Mouse (Mus musculus) T-helper 2 cell (primary cell): ENCODE measurements around the gene Vwf.

Experiments used
- in situ Hi-C: fragments of 300-600 bp; cut with MboI, MseI; formaldehyde crosslinking; loops from one replicate; pipeline ENCODE4 v1.15.1; 2025; ENCODE audit warnings: high pct_unique_total_duplicates

Gene Vwf

GRCm38 (mm10) chr6:125617855-125618254 is 71.3 kb downstream of the Vwf start:
- in situ Hi-C loops, result no loop called here

DNA sequence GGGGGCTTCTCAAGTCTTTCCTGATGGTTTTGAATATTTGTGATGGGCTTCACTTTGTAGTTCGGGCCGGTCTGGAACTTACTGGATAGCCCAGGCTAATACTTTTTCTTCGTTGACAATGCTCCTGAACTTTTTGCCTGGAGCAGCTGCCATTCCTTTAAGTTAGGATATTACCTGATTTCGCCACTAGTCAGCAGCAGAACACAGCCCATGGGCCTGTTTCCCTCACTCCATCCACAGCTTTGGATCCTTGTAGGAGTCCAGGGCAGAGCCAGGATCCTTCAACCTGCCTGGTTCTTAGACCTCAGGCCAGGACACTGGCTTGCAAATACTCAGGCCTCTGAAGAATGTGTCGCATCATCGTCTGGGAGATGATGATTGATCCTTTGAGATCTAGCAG is 74.2 kb downstream of the Vwf start:
- in situ Hi-C loops, result no loop called here

- in situ Hi-C loops, result no loop called here
These were observed 75.9 kb downstream of the Vwf start for GRCm38 (mm10) chr6:125622434-125622833.

GRCm38 (mm10) chr6:125640486-125640885 is 93.9 kb downstream of the Vwf start:
- in situ Hi-C loops, result loop anchor here (10.0 kb wide), 1 partner anchor 694 kb away; no protein-coding TSS in a partner anchor

- in situ Hi-C loops, result loop anchor here (10.0 kb wide), 1 partner anchor 694 kb away; no protein-coding TSS in a partner anchor
These were observed 94.6 kb downstream of the Vwf start for GRCm38 (mm10) chr6:125641146-125641545.

- in situ Hi-C loops, result loop anchor here (10.0 kb wide), 1 partner anchor 686 kb away; no protein-coding TSS in a partner anchor
These were observed 102.4 kb downstream of the Vwf start for GRCm38 (mm10) chr6:125648964-125649363.

DNA sequence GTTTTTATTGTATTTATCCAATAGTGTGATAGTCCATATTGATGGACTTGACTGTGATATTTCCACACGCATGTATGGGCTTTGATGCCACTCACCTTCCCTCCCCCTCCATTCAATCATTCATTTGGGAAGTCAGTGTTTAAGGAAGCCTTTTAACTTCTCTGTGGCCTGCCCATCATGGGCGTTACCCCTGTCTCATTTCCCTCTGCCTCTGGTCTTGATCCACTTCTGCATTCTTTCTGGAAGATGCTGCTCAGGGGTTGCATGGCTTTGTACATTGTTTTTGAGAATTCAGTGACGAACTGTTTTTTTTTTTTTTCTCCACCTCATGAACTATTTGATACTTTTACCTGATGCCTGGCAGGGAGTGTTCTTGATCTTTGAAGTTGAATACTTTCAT is 104.8 kb downstream of the Vwf start:
- in situ Hi-C loops, result no loop called here

DNA sequence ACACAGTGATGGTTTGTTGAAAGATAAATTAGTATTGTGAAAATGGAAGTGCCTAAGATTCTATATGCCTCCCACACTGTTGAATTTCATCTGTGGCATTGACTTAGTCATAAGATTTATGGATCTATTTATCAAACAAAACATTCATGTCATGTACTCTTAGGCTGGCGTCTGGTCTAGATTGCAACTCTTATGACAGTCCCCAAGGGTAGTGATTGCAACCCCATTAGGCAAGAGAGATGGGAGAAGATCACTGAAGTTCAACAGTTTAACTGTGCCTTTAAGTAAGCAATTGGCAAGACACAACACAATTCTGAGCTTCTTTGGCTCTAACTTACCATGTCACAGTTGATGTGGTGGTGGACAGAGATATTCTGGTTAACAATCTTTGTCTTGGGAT is 106.8 kb downstream of the Vwf start:
- in situ Hi-C loops, result no loop called here

- in situ Hi-C loops, result no loop called here
These were observed 110.3 kb downstream of the Vwf start for GRCm38 (mm10) chr6:125656921-125657320.

DNA sequence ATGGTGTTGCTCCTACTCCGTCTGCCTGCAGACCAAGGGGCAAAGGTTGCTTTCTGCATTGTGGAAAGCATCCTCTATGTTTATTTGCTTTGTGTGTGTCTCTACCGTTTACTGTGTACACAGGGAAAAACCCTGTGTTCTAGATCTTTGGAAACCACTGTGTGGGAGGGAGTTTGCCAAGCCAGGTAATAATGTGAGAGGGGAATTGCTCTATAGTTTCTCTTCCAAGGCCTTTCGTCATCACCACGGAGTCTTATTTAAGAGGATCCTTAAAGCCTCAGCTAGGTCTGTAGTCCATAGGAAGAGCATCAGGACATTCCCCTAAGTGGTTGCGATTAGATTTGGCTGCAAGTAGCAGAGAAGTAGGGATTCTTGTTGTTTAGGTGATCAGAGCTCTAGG is 111.4 kb downstream of the Vwf start:
- in situ Hi-C loops, result no loop called here

DNA sequence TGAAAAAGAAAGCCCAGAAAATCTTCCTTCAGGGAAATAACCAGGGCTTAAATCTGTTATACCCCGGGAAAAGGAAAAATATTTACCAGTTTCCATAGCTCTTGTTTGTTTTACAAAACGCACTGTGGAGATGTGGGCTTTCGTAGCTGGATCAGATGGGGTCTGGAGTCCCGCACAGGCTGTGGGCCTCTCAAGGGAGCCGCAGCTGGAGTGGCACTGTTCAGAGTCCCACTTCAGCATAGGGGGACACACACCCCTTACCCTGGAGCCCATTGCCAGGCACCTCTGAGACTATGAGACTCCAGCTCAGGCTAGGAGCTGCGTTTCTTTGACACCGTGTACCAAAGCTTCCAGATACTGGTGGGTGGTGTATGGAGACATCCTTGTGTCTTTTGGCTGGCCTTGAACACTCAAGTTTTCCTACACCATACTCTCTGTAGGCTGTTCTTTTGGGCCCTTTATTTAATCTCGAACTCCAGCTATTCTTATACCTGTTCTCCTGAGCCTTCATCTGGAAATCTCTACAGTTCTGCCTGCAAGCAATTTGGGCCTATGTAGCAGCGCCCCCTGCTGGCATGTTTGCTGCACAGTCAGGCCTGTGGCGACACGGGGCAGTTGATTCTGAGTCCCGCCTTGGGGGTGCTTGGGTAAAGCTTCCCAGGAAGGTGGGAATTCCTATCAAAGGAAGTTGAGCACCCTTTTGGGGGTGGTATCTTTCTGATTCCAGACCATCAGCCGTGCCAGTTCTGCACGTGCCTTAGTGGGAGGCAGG is 114.7 kb downstream of the Vwf start:
- in situ Hi-C loops, result no loop called here

- in situ Hi-C loops, result no loop called here
These were observed 117.3 kb downstream of the Vwf start for GRCm38 (mm10) chr6:125663906-125664305.

DNA sequence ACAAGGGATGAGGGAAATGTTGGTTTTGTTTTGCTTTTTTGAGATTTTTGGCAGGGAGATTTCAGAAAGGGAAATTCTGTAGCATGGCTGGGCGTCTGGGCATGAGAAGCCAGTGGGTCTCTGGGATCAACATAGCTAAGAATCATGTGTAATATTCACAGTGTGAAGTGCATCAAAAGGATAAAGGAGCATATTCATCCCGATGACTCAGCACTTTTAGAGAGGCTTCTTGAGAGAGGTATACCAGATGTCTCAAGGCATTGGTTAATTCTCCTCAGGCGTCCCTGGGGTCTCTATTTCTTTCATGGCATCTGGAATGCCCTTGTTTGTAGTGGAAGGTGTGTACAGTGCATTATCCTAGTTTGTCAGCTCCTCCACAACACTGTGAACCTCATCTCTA is 125.3 kb downstream of the Vwf start:
- in situ Hi-C loops, result no loop called here

DNA sequence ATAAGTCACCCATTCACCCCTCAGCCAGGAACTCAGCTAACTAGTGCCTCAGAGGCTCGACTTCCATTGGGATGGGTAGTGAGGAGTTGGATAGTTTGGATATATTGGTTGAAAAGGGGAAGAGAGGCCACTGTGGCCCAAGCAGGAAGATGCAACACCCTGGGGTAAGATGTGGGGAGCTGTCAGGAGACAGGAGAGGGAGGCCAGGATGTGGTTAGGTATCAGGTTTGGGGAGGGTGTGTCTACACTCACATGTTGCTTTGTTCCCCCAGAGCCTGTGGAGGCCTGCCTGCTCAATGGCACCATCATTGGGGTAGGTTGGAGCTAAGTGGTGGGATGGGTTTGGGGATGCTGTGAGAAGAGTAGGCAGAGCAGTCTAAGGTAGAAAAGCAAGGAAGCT is 131.9 kb downstream of the Vwf start:
- in situ Hi-C loops, result no loop called here

- in situ Hi-C loops, result no loop called here
These were observed 134.0 kb downstream of the Vwf start for GRCm38 (mm10) chr6:125680613-125681012.

DNA sequence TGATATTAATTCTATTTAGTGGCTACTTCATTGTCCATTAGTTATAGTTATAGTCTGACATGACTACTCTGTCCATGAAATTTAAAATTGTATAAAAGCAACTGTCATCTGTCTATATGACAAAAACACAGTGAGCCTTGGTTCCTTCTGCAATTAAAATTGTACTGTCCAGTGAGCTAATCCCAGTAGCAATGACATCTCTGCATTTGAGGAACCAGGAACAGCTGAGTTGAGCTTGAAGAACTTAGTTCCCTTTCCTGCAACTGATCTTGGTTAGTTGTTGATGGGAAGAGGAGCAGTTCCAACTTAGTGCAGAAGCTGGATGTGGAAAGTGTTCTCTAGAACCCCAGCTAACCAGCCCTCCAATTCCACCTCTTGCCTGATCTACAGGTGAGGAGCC is 138.8 kb downstream of the Vwf start:
- in situ Hi-C loops, result no loop called here

GRCm38 (mm10) chr6:125687986-125688385 is 141.4 kb downstream of the Vwf start:
- in situ Hi-C loops, result no loop called here

GRCm38 (mm10) chr6:125690057-125690703 is 143.6 kb downstream of the Vwf start, which contains the start of gene Ano2:
Ano2 (plus strand) TSS chr6:125690419.
- in situ Hi-C loops, result no loop called here

DNA sequence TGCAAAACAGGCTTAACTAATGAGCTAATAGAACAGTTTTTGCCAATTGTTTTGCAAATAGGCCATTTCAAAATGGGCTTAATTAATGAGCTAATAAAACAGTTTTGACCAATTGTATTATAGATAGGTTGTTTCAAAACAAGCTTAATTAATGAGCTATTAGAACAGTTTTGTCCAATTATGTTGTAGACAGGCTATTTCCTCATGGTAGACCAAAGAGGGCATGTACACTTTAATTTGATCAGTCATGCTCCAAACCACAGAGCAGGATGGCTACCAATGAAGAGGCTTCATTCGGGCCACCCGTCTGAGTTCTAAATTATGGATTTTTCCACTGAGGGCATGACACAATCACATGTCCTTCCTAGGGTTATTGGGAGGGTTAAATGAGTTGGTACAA is 154.6 kb downstream of the Vwf start:
- in situ Hi-C loops, result no loop called here

- in situ Hi-C loops, result no loop called here
These were observed 164.7 kb downstream of the Vwf start for GRCm38 (mm10) chr6:125711261-125711660.

DNA sequence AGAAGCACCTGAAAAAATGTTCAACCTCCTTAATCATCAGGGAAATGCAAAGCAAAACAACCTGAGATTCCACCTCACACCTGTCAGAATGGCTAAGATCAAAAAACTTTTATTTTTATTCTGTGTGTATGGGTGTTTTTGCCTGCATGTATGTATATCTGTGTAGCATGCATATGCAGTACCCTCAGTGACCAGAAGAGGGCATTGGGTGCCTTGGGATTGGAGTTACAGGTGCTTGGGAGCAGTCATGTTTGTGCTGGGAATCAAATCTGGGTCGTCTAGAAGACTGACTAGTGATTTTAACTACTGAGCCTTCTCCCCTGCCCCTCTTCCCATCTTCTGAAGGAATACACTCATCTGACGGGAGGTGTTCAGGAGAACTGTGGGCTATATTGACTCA is 179.8 kb downstream of the Vwf start:
- in situ Hi-C loops, result loop anchor here (25.0 kb wide), 1 partner anchor 761 kb away; no protein-coding TSS in a partner anchor

DNA sequence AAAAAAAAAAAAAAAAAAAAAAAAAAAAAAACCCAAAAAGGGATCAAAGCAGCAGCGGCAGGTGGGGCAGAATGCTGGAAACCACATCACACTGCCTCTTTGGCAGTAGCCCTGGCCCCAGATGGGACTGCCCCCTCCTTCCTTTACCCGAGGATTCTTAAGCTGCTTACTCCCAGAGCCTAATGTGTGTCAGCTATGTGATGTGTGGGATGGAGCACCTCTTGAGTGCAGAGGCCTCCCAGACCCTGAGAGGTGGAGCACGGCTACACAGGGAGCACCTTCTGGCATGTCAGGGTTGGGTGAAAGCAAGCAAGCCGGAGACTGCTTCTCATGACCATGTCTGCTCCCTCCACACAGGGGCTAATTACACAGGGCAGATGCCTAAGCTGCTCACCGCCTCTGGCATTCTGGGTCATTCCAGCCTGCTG is 180.9 kb downstream of the Vwf start:
- in situ Hi-C loops, result loop anchor here (25.0 kb wide), 1 partner anchor 760 kb away; no protein-coding TSS in a partner anchor

- in situ Hi-C loops, result loop anchor here (25.0 kb wide), 1 partner anchor 758 kb away; no protein-coding TSS in a partner anchor
These were observed 182.9 kb downstream of the Vwf start for GRCm38 (mm10) chr6:125729471-125729870.
